Mouse (Mus musculus) urinary bladder, postnatal 4 days (tissue): Measurements from ENCODE around the gene Zfp777.

Experiments used
- DNase-seq, 2 experiments: peaks; one replicate each; pipeline ENCODE4 v3.0.0; 2021 to 2022; ENCODE audit warnings: low spot score in 2 of 2

Zfp777 gene

GRCm38 (mm10) chr6:48025905-48026660, 22.6 kb downstream of the Zfp777 start:
- DNase-seq, result no peak

- DNase-seq, result no peak
Measured at GRCm38 (mm10) chr6:48024994-48025345, 23.7 kb downstream of the Zfp777 start.

- DNase-seq, result peak in 1 of 2 experiments; percentile 60
Measured at GRCm38 (mm10) chr6:48024330-48024993, 24.2 kb downstream of the Zfp777 start.

GRCm38 (mm10) chr6:48022672-48023071, 26.0 kb downstream of the Zfp777 start:
- no peak for DNase-seq

DNA sequence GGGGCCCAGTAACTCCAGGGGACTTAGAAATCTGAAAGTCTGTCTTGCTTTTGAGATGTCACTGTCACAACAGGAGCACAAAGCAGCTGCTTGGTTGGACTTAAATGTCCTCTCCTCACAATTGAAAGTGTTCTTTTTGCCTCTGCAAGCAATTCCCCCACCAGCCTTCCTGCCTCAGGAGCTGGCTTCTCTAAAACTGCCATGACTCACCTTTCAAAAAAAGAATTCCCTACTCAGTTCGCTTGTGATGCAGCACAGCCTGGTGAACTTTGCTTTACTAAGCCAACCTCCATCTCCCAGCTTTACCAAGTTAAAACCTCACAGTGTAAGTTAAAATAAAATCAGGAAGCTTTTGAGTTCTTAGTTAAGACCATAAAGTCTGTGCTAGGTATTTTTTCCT, 27.0 kb downstream of the Zfp777 start:
- DNase-seq, result no peak

DNA sequence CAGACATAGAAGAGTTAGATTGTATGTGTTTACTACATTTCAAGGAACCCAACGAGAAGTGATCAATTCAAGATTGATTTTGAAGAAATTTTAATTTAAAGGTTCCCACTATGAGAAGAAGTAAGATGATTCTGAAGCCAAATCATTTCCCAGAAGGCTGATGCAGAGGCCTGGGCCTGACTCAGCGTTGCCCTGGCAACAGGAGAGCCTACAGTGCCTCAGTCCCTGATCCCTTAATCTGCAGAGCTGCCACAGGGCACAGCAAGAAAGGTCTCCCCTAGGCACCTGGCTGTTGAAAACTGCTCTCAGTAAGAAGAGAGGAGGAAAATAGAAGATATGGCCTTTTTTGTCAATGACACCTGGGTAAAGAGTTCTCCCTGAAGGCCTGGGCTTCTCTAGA, 28.7 kb downstream of the Zfp777 start:
- no peak for DNase-seq

- no peak for DNase-seq
Measured at GRCm38 (mm10) chr6:48016841-48017240, 31.9 kb downstream of the Zfp777 start.

DNA sequence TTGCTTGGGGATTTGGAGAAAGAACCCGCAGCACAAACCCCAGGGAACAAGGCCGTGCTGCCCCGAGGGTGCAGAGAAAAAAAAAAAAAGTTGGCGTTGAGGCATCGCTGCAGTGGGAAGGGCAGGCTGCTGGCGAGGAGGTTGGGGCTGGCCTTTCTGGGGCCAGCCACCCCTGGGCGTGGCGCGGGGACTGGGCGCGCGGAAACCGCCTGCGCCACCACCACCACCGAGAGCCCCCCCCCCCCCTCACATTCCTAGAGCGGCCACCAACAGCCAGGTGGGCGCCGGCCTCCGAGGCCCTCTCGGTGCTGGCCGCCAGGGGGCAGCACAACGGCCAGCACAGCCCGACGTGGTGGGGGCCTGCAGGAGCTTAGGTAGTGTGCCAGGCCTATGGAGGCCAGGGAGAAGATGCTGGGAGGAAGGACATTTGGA, 32.6 kb downstream of the Zfp777 start:
- peak; percentile 66 to 74 for DNase-seq

GRCm38 (mm10) chr6:48010727-48011126, 38.0 kb downstream of the Zfp777 start:
- DNase-seq, result no peak

- no peak for DNase-seq
Measured at GRCm38 (mm10) chr6:47995661-47996060, 53.0 kb downstream of the Zfp777 start.

- DNase-seq, result no peak
Measured at GRCm38 (mm10) chr6:47983936-47984335, 64.8 kb downstream of the Zfp777 start.

GRCm38 (mm10) chr6:47978897-47979368, 69.8 kb downstream of the Zfp777 start:
- DNase-seq, result peak; percentile 64 to 77

DNA sequence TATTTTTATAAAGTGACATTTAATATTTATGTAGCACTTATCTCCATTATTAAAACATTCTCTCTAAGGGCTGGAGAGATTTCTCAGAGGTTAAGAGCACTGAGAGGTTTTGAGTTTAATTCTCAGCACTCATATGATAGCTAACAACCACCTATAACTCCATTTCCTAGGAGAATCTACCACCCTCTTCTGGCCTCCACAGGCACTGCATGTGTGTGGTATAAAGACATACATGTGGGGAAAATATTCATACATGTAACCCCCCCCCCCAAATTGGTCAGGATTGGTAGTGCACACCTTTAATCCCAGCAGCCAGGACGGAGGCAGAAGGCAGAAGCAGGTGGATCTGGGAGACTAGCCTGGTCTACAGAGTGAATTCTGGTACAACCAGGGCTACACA, 74.1 kb downstream of the Zfp777 start:
- DNase-seq, result no peak
